Mouse (Mus musculus) kidney, adult 2 months (tissue): ENCODE results near the gene Gli2.

Experiments used
- CTCF ChIP-seq: fragments of 200-500 bp; conservative IDR thresholded peaks from 2 replicates; pipeline ENCODE4 v1.5.1; 2011; ENCODE audit warnings: low read depth, mild to moderate bottlenecking, control low read depth, low read length, moderate library complexity, mixed read lengths; ENCODE audit not compliant: insufficient read depth, insufficient read length
- POLR2A ChIP-seq: fragments of 200-500 bp; IDR thresholded peaks from one replicate; pipeline ENCODE4 v1.6.1; 2011; ENCODE audit warnings: low read depth, low read length, control low read depth

DNA sequence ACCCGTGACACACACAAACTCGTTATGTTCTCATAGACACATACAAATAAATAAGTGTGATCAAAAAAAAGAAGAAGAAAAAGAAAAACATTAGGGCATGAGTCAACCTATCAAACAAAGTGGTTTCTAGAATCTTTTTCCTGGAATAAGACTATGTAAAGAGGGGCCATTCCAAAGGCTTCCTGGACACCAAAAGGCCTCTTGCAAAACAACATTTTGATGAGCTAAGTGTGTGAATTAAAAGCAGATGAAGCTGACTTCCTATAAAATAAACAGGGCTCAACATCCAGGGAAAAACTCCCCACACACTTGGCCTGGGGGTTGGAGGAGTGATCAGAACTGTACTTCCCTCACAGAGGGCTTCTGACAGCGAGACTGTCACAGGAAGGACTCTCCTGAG lies 155.1 kb downstream of the Gli2 start:
- TF ChIP-seq CTCF = no peak
- no peak for TF ChIP-seq POLR2A
